Mouse (Mus musculus) kidney, embryonic 14.5 days (tissue): Measurements from ENCODE around the gene Gm29735. TPM values are rescaled to one million over a fixed set of nuclear protein-coding genes. Genes with fewer than 3 reads are reported as not detected.
"Not testable (repeated sequence)": the region's sequence is repeated elsewhere in the genome, so short reads cannot be mapped to it uniquely, and the experiment has no call there.

Experiments
- ATAC-seq: fragments of 200-750 bp; cut with Nextera tagmentation; 2 replicates; pipeline ENCODE4 v1.8.0; 2017; ENCODE audit warnings: moderate number of reproducible peaks, mild to moderate bottlenecking, moderate TSS enrichment, moderate library complexity; ENCODE audit not compliant: low FRiP score, low TSS enrichment
- H3K27ac ChIP-seq: fragments of 300-500 bp; sonication (generic); 2 replicates; pipeline ENCODE4 v1.5.1; 2014; ENCODE audit warnings: low read depth, mild to moderate bottlenecking, low read length, moderate library complexity, mixed read lengths
- H3K27me3 ChIP-seq: fragments of 300-500 bp; sonication (generic); 2 replicates; pipeline ENCODE4 v1.6.1; 2014; ENCODE audit warnings: mild to moderate bottlenecking, low read length; ENCODE audit not compliant: control insufficient read depth, insufficient read depth
- H3K36me3 ChIP-seq: fragments of 300-500 bp; sonication (generic); 2 replicates; pipeline ENCODE4 v1.6.1; 2014; ENCODE audit warnings: low read length, mixed read lengths; ENCODE audit not compliant: control insufficient read depth, insufficient read depth
- H3K4me1 ChIP-seq: fragments of 300-500 bp; sonication (generic); 2 replicates; pipeline ENCODE4 v1.6.1; 2014; ENCODE audit warnings: low read length, mixed read lengths; ENCODE audit not compliant: control insufficient read depth, insufficient read depth
- H3K4me2 ChIP-seq: fragments of 300-500 bp; sonication (generic); replicated peaks from 2 replicates; pipeline ENCODE4 v1.6.1; 2014; ENCODE audit warnings: low read depth, mild to moderate bottlenecking, low read length
- H3K4me3 ChIP-seq: fragments of 300-500 bp; sonication (generic); 2 replicates; pipeline ENCODE4 v1.5.1; 2014; ENCODE audit warnings: mild to moderate bottlenecking, low read length
- H3K9ac ChIP-seq: fragments of 300-500 bp; sonication (generic); 2 replicates; pipeline ENCODE4 v1.6.1; 2014; ENCODE audit warnings: low read depth, mild to moderate bottlenecking, low read length, moderate library complexity
- H3K9me3 ChIP-seq: fragments of 300-500 bp; sonication (generic); 2 replicates; pipeline ENCODE4 v1.6.1; 2016; ENCODE audit warnings: low read length; ENCODE audit not compliant: control insufficient read depth
- WGBS: fragments of 180-500 bp; shearing (Covaris S2); extraction: QIAGEN DNeasy Blood & Tissue Kit; methylation state at CpG from one replicate; pipeline ENCODE4 v1.1.7; 2014; 5-methylcytosine and 5-hydroxymethylcytosine counted together
- polyA plus RNA-seq: library from polyadenylated mRNA; unstranded; fragments of >200 nt; fragmentation: Nextera tagmentation; extraction: Ambion mirVana; gene quantifications from 2 replicates; pipeline ENCODE4 v1.2.1, GENCODE M21; 2014

Gm29735 gene
- polyA plus RNA-seq, 1 experiment from 2014 or later, result not detected

DNA sequence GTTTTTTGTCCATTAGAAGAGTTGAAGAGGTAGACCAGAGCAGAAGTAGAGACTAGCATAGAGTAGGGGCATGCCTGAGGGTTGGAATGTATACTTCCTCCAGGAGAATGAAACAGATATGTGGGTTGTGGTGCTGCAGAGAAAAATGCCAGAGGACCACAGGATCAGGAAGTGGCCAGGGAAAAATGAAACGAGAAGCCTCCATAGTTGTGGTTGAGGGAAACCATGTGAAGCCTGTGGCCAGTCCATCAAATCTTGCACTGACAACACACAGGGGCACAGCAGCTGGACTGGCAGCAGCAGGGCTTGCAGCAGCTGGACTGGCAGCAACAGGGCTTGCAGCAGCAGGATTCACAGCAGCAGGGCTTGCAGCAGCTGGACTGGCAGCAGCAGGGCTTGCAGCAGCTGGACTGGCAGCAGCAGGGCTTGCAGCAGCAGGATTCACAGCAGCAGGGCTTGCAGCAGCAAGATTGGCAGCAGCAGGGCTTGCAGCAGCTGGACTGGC is 13.4 kb downstream of the Gm29735 start:
- not testable (repeated sequence) for H3K4me2 ChIP-seq, H3K9me3 ChIP-seq, ATAC-seq, H3K4me3 ChIP-seq, H3K27me3 ChIP-seq, H3K36me3 ChIP-seq, H3K4me1 ChIP-seq, H3K9ac ChIP-seq, H3K27ac ChIP-seq
- 43% methylated on average over 1 of the region's 1 CpGs for whole genome bisulfite sequencing

DNA sequence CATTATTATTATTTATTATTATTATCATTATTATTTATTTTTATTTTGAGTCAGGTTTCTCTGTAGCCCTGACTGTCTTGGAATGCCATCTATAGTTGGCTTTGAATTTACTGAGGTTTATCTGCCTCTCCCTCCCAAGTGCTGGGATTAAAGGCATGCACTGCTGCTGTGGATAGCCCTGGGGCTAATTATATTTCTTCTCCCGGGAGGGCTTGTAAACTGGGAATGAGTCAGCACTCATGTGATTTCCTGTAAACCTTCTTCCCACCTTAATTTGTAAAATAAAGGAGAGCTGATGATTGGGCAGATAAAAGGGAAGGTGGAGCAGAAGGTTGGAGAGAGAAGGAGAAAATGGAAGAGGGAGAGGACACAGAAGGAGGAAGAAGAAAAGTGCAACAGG is 16.2 kb downstream of the Gm29735 start:
- no peaks in the 10 kb centered on the region for H3K4me1 ChIP-seq
- H3K9ac ChIP-seq, result no peak overlapping the region
- no peak overlapping the region for H3K4me3 ChIP-seq
- no peak overlapping the region for H3K27ac ChIP-seq
- no peak overlapping the region for H3K4me2 ChIP-seq
- 0% methylated on average over 1 of the region's 1 CpGs for WGBS
- ATAC-seq, result no peak
- no peaks in the 10 kb centered on the region for H3K36me3 ChIP-seq
- no peaks in the 10 kb centered on the region for H3K9me3 ChIP-seq
- no peaks in the 10 kb centered on the region for H3K27me3 ChIP-seq

DNA sequence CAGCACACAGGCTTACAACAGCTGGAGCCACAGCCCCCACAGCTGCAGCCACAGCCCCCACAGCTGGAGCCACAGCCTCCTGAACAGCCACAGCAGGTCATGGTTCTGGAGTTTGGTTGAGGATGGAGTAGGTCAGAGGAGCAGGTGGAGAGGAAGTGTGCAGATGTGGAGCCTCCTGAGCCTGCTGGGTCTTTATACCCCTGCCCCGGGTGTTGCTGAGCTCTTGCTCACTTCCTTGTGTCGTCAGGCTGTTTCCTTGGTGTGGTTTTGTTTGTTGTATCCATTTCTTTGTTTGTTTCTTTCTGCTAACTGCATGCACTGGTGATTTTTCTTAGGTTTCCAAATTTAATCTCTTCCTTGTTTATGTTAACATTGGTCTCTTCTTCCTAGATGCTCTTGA is 21.0 kb downstream of the Gm29735 start, which contains the start of gene Gm39115:
Gm39115 (minus strand) TSS at position 101 of the 400 bp plus-strand sequence.
- ATAC-seq, H3K27ac ChIP-seq, H3K9ac ChIP-seq, H3K4me3 ChIP-seq, H3K36me3 ChIP-seq, H3K4me1 ChIP-seq, H3K4me2 ChIP-seq, H3K27me3 ChIP-seq, H3K9me3 ChIP-seq: not testable (repeated sequence)
- WGBS, result 31% methylated on average over 2 of the region's 2 CpGs

DNA sequence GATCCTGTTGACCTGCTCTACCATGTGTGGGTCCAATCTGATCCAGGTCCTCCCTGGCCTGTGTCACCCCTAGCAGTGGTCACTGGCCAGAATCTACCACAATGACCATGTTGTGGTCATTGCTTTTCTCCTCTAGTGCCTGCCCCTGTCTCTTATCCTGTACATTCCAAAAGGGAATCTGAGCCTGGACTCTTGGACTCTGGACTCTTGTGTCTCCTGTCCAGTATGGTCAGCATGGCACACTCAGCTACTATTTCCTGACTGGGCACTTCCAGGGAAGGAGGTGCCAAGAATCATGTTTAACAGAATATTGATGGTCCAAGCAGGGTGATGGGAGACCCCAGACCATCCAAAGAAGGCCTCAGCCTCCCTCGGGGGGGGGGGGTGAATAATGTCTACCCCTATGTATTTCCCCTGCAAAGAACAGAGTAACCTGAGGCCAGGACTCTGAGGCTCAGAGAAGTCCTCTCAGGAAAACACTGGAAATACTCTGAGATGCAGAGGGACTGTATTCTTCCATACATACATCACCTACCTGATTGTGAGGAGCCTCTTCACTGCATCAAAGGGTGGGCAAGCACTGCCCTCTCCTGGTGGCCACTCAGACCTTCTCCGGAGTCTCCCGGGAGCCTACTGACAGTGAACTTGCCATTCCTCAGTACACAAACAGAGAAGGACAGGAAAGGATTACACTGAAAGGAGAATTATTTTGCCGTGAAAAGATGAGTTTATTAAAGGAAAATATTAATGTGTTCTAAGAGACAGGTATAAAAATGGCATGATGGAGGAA is 22.5 kb downstream of the Gm29735 start:
- 56% methylated on average over 4 of the region's 4 CpGs for WGBS

DNA sequence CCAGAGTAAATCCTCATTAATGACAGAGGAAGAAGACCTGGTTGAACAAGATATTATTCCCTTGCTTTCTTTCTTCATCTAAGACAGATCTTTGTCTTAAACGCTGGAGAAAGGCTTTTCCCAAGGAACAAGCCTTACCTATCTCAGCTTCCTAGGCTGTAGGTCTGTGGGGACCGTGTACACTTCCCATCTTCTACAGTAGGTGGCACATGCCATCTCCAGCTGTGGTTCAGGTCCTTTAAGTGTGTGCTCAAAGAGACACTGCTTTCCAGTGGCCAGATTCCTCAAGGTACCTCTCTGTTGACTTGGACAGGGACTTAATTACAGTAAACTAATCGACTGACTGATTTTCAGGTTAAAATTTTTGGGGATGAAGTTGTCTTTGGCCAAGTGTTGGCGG is 28.1 kb downstream of the Gm29735 start:
- Histone ChIP-seq H3K9ac (no peak overlapping the region), H3K9me3 (no peaks in the 10 kb centered on the region), H3K36me3 (no peaks in the 10 kb centered on the region), H3K4me2 (no peak overlapping the region), H3K4me1 (no peaks in the 10 kb centered on the region), H3K27me3 (no peaks in the 10 kb centered on the region), H3K27ac (no peak overlapping the region), H3K4me3 (no peak overlapping the region)
- 67% methylated on average over 4 of the region's 4 CpGs for WGBS
- no peak for ATAC-seq

More for the DNA sequence above, 22.5 kb downstream of the Gm29735 start:
- H3K4me1 ChIP-seq, result no peaks in the 10 kb centered on the region
- no peaks in the 10 kb centered on the region for H3K36me3 ChIP-seq
- no peaks in the 10 kb centered on the region for H3K9me3 ChIP-seq
- no peak overlapping the region for H3K4me2 ChIP-seq
- no peaks in the 10 kb centered on the region for H3K27me3 ChIP-seq
- no peak overlapping the region for H3K27ac ChIP-seq
- H3K4me3 ChIP-seq, result no peak overlapping the region
- H3K9ac ChIP-seq, result no peak overlapping the region
- ATAC-seq, result no peak

DNA sequence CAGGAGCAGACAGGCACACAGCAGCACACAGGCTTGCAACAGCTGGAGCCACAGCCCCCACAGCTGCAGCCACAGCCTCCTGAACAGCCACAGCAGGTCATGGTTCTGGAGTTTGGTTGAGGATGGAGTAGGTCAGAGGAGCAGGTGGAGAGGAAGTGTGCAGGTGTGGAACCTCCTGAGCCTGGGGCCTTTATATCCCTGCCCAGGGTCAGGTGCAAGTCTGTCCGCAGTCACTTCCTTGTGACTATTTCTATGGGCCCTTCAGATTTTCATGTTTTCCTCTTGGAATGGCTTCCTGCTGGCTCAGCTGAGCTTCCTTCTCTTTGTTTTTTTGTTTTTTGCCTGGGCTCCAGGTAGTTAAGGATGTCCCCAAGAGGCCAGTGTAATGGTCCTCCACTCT is 36.3 kb downstream of the Gm29735 start, which contains the start of gene Gm45618:
Gm45618 (minus strand) TSS at position 101 of the 400 bp plus-strand sequence.
- ATAC-seq, H3K9me3 ChIP-seq, H3K36me3 ChIP-seq, H3K4me2 ChIP-seq, H3K27me3 ChIP-seq, H3K9ac ChIP-seq, H3K27ac ChIP-seq, H3K4me1 ChIP-seq, H3K4me3 ChIP-seq: not testable (repeated sequence)
- 83% methylated on average over 1 of the region's 1 CpGs for WGBS

DNA sequence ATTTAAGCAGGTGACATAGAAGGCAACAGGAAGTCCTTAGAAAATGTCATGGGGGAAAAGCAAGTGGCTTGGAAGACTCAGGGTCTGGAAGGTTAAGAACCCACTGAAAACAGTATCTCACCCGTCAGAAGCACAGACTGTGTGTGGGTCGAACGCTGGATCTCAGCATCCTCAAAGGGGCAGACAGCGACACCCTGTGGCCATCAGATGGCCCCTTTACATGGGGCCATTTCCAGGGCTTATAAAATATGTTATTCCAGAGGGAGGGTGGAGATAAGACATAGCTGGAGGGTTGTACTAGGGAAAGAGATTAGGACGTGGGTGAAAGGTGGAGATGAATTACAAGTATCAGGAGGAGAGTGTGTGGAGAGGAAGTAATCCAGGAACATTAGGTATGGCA is 37.3 kb downstream of the Gm29735 start:
- Histone ChIP-seq H3K4me2 (no peak overlapping the region), H3K9ac (no peak overlapping the region), H3K4me3 (no peak overlapping the region), H3K9me3 (no peaks in the 10 kb centered on the region), H3K27me3 (no peaks in the 10 kb centered on the region), H3K27ac (no peak overlapping the region), H3K4me1 (no peaks in the 10 kb centered on the region), H3K36me3 (no peaks in the 10 kb centered on the region)
- no peak for ATAC-seq
- 18% methylated on average over 5 of the region's 5 CpGs for WGBS

Other genes with a start within 250 kb of the Gm29735 start
- gene Tollip, start 238.6 kb downstream of the Gm29735 start, polyA plus RNA-seq, result 21.0 and 45.8 TPM in 2 replicates
- gene Brsk2, start 207.4 kb downstream of the Gm29735 start, polyA plus RNA-seq, result 0.46 and 0.69 TPM in 2 replicates
- gene Mob2, start 96.0 kb downstream of the Gm29735 start, polyA plus RNA-seq, result 63.8 and 65.8 TPM in 2 replicates
- gene Dusp8, start 61.3 kb downstream of the Gm29735 start, polyA plus RNA-seq, result 1.2 and 1.3 TPM in 2 replicates
- not detected in 2 replicates for gene Gm45618, start 36.4 kb downstream of the Gm29735 start, polyA plus RNA-seq
- gene Gm39115, start 21.1 kb downstream of the Gm29735 start, polyA plus RNA-seq, result not detected in 2 replicates
- not detected in 2 replicates for gene Gm45337, start 12.5 kb downstream of the Gm29735 start, polyA plus RNA-seq
- not detected in 2 replicates for gene Gm4553, start 8.6 kb upstream of the Gm29735 start, polyA plus RNA-seq
- gene Krtap5-2, start 18.9 kb upstream of the Gm29735 start, polyA plus RNA-seq, result not detected in 2 replicates
- not detected in 2 replicates for gene Gm10153, start 33.3 kb upstream of the Gm29735 start, polyA plus RNA-seq
- not detected in 2 replicates for gene Krtap5-3, start 44.3 kb upstream of the Gm29735 start, polyA plus RNA-seq
- gene Gm7579, start 54.7 kb upstream of the Gm29735 start, polyA plus RNA-seq, result not detected in 2 replicates
- gene Krtap5-5, start 72.9 kb upstream of the Gm29735 start, polyA plus RNA-seq, result not detected in 2 replicates
- not detected in 2 replicates for gene Gm40460, start 84.0 kb upstream of the Gm29735 start, polyA plus RNA-seq
- gene Gm2431, start 101.2 kb upstream of the Gm29735 start, polyA plus RNA-seq, result not detected in 2 replicates
- not detected in 2 replicates for gene Gm4559, start 117.2 kb upstream of the Gm29735 start, polyA plus RNA-seq
- not detected in 2 replicates for gene Krtap5-1, start 140.0 kb upstream of the Gm29735 start, polyA plus RNA-seq
- not detected in 2 replicates for gene Krtap5-4, start 146.4 kb upstream of the Gm29735 start, polyA plus RNA-seq
- 1.4 and 1.7 TPM in 2 replicates for gene Ifitm10, start 216.6 kb upstream of the Gm29735 start, polyA plus RNA-seq
- not detected in 2 replicates for gene Gm49369, start 225.6 kb upstream of the Gm29735 start, polyA plus RNA-seq
- 223 and 260 TPM in 2 replicates for gene Ctsd, start 230.9 kb upstream of the Gm29735 start, polyA plus RNA-seq